In genomic region chr2:83929478-83930088, GRCm38 (mm10) we compare ENCODE assay signal across 18 mouse cellular contexts. TPM values are rescaled to one million over a fixed set of nuclear protein-coding genes. Genes with fewer than 3 reads are reported as not detected.
DNase-seq lines count a peak whose midpoint lies in the region; ATAC-seq lines count a peak whose summit lies in the region.
"Had no signal": no experiment of that assay in that cellular context is flagged by ENCODE, and none has a peak within 500 bp of the region (broad histone marks: within the 10 kb centered on the region; RNA-seq: fewer than 3 reads in every experiment).

No protein-coding gene starts in this region.

- 50% methylated on average over 2 of the region's 2 CpGs for WGBS in hindbrain, embryonic 12.5 days

- ATAC-seq in hindbrain, embryonic 12.5 days (ENCODE audit: low FRiP score), result no peak

- H3K9ac ChIP-seq in hindbrain, embryonic 12.5 days, result no peak overlapping the region
- H3K9ac ChIP-seq: hindbrain, embryonic 14.5 days had no signal

- no peaks in the 10 kb centered on the region for H3K4me1 ChIP-seq in hindbrain, embryonic 12.5 days

- DNase-seq in lung, postnatal 25 days (ENCODE audit: low spot score), result peak; percentile 2
- DNase-seq in lung, postnatal 10 days, result no peak
- DNase-seq in CD4-positive, CD25-positive, alpha-beta regulatory T cell, adult 2 months (ENCODE audit: low read depth, low spot score), result peak; percentile 50
- peak; percentile 25 for DNase-seq in c-Kit-positive CD71-negative TER-119-negative erythroid progenitor cells, embryonic 14.5 days (ENCODE audit: low read depth)
- peak; percentile 73 for DNase-seq in naive thymus-derived CD4-positive, alpha-beta T cell, adult 2 months (ENCODE audit: low read depth)
- no peak for DNase-seq in cerebellum, postnatal 14 days
- no peak for DNase-seq in heart, adult 8-10 months (ENCODE audit: low spot score)
- DNase-seq: kidney, postnatal 10 days; right cerebral cortex, postnatal 4 days; thymus, postnatal 25 days had no signal

- no peak overlapping the region for H3K4me3 ChIP-seq in hindbrain, embryonic 12.5 days
- H3K4me3 ChIP-seq: erythroblast, embryonic 14.5 days had no signal

- H3K36me3 ChIP-seq in hindbrain, embryonic 12.5 days, result no peaks in the 10 kb centered on the region

- H3K9me3 ChIP-seq in hindbrain, embryonic 12.5 days (replicated peaks), result no peaks in the 10 kb centered on the region

- no peak overlapping the region for H3K4me2 ChIP-seq in hindbrain, embryonic 12.5 days (replicated peaks)
- H3K4me2 ChIP-seq: heart, embryonic 11.5 days; hindbrain, embryonic 14.5 days had no signal

- no peaks in the 10 kb centered on the region for H3K27me3 ChIP-seq in hindbrain, embryonic 12.5 days

- H3K27ac ChIP-seq in hindbrain, embryonic 12.5 days, result no peak overlapping the region
- H3K27ac ChIP-seq: hindbrain, embryonic 14.5 days had no signal

RNA-seq across cellular contexts. Expression of gene Zswim2, which starts 11.4 kb away (rescaled TPM):
- polyA plus RNA-seq in hindbrain, embryonic 12.5 days (2016; fragmentation: Nextera tagmentation; extraction: Ambion mirVana), result not detected in 2 replicates
- total RNA-seq in heart, adult 8-10 months (2022), result not detected
- total RNA-seq: layer of hippocampus, postnatal 25 days; midbrain, postnatal 0 days had no signal
- polyA plus RNA-seq: erythroblast, embryonic 14.5 days; heart, embryonic 11.5 days; hindbrain, embryonic 14.5 days; limb, embryonic 14.5 days had no signal

RNA-seq across cellular contexts. Expression of gene Gm13698, which starts 25.9 kb away (rescaled TPM):
- not detected in 2 replicates for polyA plus RNA-seq in hindbrain, embryonic 12.5 days (2016; fragmentation: Nextera tagmentation; extraction: Ambion mirVana)
- 1 to 10 TPM in 1 of 4 experiments, under 1 TPM in 3; 0.75 to 1.0 (median 0.76) TPM for total RNA-seq in heart, adult 8-10 months (2022)
- total RNA-seq: midbrain, postnatal 0 days had no signal
- polyA plus RNA-seq: heart, embryonic 11.5 days; hindbrain, embryonic 14.5 days; lung, embryonic 16.5 days; midbrain, postnatal 0 days had no signal

RNA-seq across cellular contexts. Expression of gene Gm13693, which starts 31.7 kb away (rescaled TPM):
- polyA plus RNA-seq in hindbrain, embryonic 12.5 days (2016; fragmentation: Nextera tagmentation; extraction: Ambion mirVana), result not detected in 2 replicates
- 1 to 10 TPM in 1 of 4 experiments, under 1 TPM in 3; 0.75 to 1.0 (median 0.76) TPM for total RNA-seq in heart, adult 8-10 months (2022)
- total RNA-seq: midbrain, postnatal 0 days had no signal
- polyA plus RNA-seq: heart, embryonic 11.5 days; hindbrain, embryonic 14.5 days; lung, embryonic 16.5 days; midbrain, postnatal 0 days had no signal

RNA-seq across cellular contexts. Expression of gene Gm13695, which starts 37.5 kb away (rescaled TPM):
- not detected in 2 replicates for polyA plus RNA-seq in hindbrain, embryonic 12.5 days (2016; fragmentation: Nextera tagmentation; extraction: Ambion mirVana)
- under 1 TPM in 1 of 4 experiments, not detected in 3; 0.75 TPM for total RNA-seq in heart, adult 8-10 months (2022)
- total RNA-seq: layer of hippocampus, postnatal 25 days; midbrain, postnatal 0 days had no signal
- polyA plus RNA-seq: erythroblast, embryonic 14.5 days; heart, embryonic 11.5 days; hindbrain, embryonic 14.5 days; limb, embryonic 14.5 days; lung, embryonic 16.5 days; midbrain, postnatal 0 days had no signal

RNA-seq across cellular contexts. Expression of gene Gm13696, which starts 43.3 kb away (rescaled TPM):
- not detected in 2 replicates for polyA plus RNA-seq in hindbrain, embryonic 12.5 days (2016; fragmentation: Nextera tagmentation; extraction: Ambion mirVana)
- total RNA-seq in heart, adult 8-10 months (2022), result 1 to 10 TPM in 1 of 4 experiments, under 1 TPM in 3; 0.75 to 1.0 (median 0.76) TPM
- total RNA-seq: midbrain, postnatal 0 days had no signal
- polyA plus RNA-seq: heart, embryonic 11.5 days; hindbrain, embryonic 14.5 days; lung, embryonic 16.5 days; midbrain, postnatal 0 days had no signal

Comparison
In these comparisons a context has a peak if more than half of its experiments do, and no peak if none do; other contexts are left out.
1. DNase-seq: peak in lung, postnatal 25 days (single experiment), CD4-positive, CD25-positive, alpha-beta regulatory T cell, adult 2 months (single experiment), c-Kit-positive CD71-negative TER-119-negative erythroid progenitor cells, embryonic 14.5 days (single experiment) and naive thymus-derived CD4-positive, alpha-beta T cell, adult 2 months (single experiment); none in lung, postnatal 10 days (single experiment), cerebellum, postnatal 14 days (0 of 2) and heart, adult 8-10 months (single experiment).